Mouse (Mus musculus) MEL (cell line): Measurements from ENCODE around the gene Phlda3.

ENCODE experiments used
- CHD2 ChIP-seq: IDR thresholded peaks from 2 replicates; pipeline ENCODE4 v1.6.1; 2011; ENCODE audit warnings: low read length, improper control_type of control experiment
- CTCF ChIP-seq, 3 experiments: IDR thresholded peaks in 2 of 3; conservative IDR thresholded peaks in 1 of 3; 2 replicates each; pipeline ENCODE4 v1.5.1; 2011 to 2012; ENCODE audit warnings: low read length in 3 of 3, low read depth in 2 of 3, mild to moderate bottlenecking in 2 of 3, improper control_type of control experiment in 1 of 3, inconsistent platforms in 1 of 3, mixed read lengths in 1 of 3, moderate library complexity in 1 of 3; ENCODE audit not compliant: control insufficient read depth in 1 of 3, insufficient read depth in 1 of 3, poor library complexity in 1 of 3, severe bottlenecking in 1 of 3
- EP300 ChIP-seq, 2 experiments: IDR thresholded peaks; 2 replicates each; pipeline ENCODE4 v1.6.1; 2011; ENCODE audit warnings: improper control_type of control experiment in 2 of 2, low read length in 2 of 2, low read depth in 1 of 2, mild to moderate bottlenecking in 1 of 2
- HCFC1 ChIP-seq: IDR thresholded peaks from 2 replicates; pipeline ENCODE4 v1.6.1; 2012; ENCODE audit warnings: low read depth, mild to moderate bottlenecking, inconsistent platforms, low read length, improper control_type of control experiment, moderate library complexity
- JUND ChIP-seq: IDR thresholded peaks from 2 replicates; pipeline ENCODE4 v1.6.1; 2011; ENCODE audit warnings: low read depth, mild to moderate bottlenecking, improper control_type of control experiment, low read length
- KAT2A ChIP-seq: conservative IDR thresholded peaks from 2 replicates; pipeline ENCODE4 v1.6.1; 2012; ENCODE audit warnings: low read depth, low read length, improper control_type of control experiment, inconsistent platforms
- MYB ChIP-seq: IDR thresholded peaks from 2 replicates; pipeline ENCODE4 v1.6.1; 2011; ENCODE audit warnings: mild to moderate bottlenecking, low read depth, low read length, improper control_type of control experiment
- NELFE ChIP-seq: IDR thresholded peaks from 2 replicates; pipeline ENCODE4 v1.6.1; 2011; ENCODE audit warnings: low read depth, low read length, improper control_type of control experiment
- NRF1 ChIP-seq: IDR thresholded peaks from 2 replicates; pipeline ENCODE4 v1.6.1; 2014; ENCODE audit warnings: low read depth, mild to moderate bottlenecking, inconsistent platforms, low read length, improper control_type of control experiment, moderate library complexity; ENCODE audit not compliant: poor library complexity, insufficient read depth, severe bottlenecking
- POLR2A ChIP-seq, 2 experiments: IDR thresholded peaks; 2 replicates each; pipeline ENCODE4 v1.6.1; 2011 to 2012; ENCODE audit warnings: low read length in 2 of 2, mild to moderate bottlenecking in 2 of 2, control low read depth in 1 of 2, improper control_type of control experiment in 1 of 2, low read depth in 1 of 2, moderate library complexity in 1 of 2; ENCODE audit not compliant: control insufficient read depth in 1 of 2, insufficient read depth in 1 of 2, poor library complexity in 1 of 2
- POLR2AphosphoS5 ChIP-seq: IDR thresholded peaks from 2 replicates; pipeline ENCODE4 v1.6.1; 2012; ENCODE audit warnings: low read depth, borderline replicate concordance, mild to moderate bottlenecking, inconsistent platforms, low read length, moderate library complexity, mixed read lengths
- TAL1 ChIP-seq: IDR thresholded peaks from 2 replicates; pipeline ENCODE4 v1.6.1; 2012; ENCODE audit warnings: mild to moderate bottlenecking, inconsistent platforms, low read length, moderate library complexity, mixed read lengths
- TBP ChIP-seq: IDR thresholded peaks from 2 replicates; pipeline ENCODE4 v1.8.0; 2011; ENCODE audit warnings: low read depth, low read length, improper control_type of control experiment
- USF1 ChIP-seq: IDR thresholded peaks from 2 replicates; pipeline ENCODE4 v1.6.1; 2014; ENCODE audit warnings: low read depth, mild to moderate bottlenecking, inconsistent platforms, low read length, improper control_type of control experiment, moderate library complexity

- TF ChIP-seq EP300 (IDR thresholded peaks at IDR 0.05; ENCODE audit: low read depth in 1 of 2, low read length in 2 of 2) = no peak
- no peak for TF ChIP-seq HCFC1
- no peak for TF ChIP-seq CHD2
- TF ChIP-seq CTCF (IDR thresholded peaks at IDR 0.05 in 2 of 3, conservative IDR thresholded peaks at IDR 0.05 in 1 of 3; ENCODE audit: control insufficient read depth in 1 of 3, insufficient read depth in 1 of 3, low read depth in 2 of 3, low read length in 3 of 3, poor library complexity in 1 of 3, severe bottlenecking in 1 of 3) = no peak
- no peak for TF ChIP-seq TBP
- no peak for TF ChIP-seq KAT2A
- TF ChIP-seq JUND = no peak
- no peak for TF ChIP-seq TAL1
- no peak for TF ChIP-seq NELFE
- no peak for TF ChIP-seq NRF1
- no peak for TF ChIP-seq POLR2AphosphoS5
- TF ChIP-seq MYB = no peak
- no peak for TF ChIP-seq POLR2A (IDR thresholded peaks at IDR 0.05; ENCODE audit: control insufficient read depth in 1 of 2, insufficient read depth in 1 of 2, low read depth in 1 of 2, low read length in 2 of 2, poor library complexity in 1 of 2)
- no peak for TF ChIP-seq USF1
Measured at GRCm38 (mm10) chr1:135814531-135814930, 48.6 kb downstream of the Phlda3 start.
